Mouse (Mus musculus) spleen, adult 2 months (tissue): ENCODE measurements at regions not wholly inside any gene's neighbourhood (a gene's known extent, or its start where the extent isn't known, plus 50 kb on each side); places are given as distances from the start of the nearest gene placed in this dataset.

ENCODE experiments used
- CTCF ChIP-seq: fragments of 200-500 bp; IDR thresholded peaks from 2 replicates; pipeline ENCODE4 v1.5.1; 2011; ENCODE audit warnings: mild to moderate bottlenecking, inconsistent platforms; ENCODE audit not compliant: insufficient read depth, insufficient read length, insufficient replicate concordance; ENCODE audit errors: extremely low read depth
- POLR2A ChIP-seq: fragments of 200-500 bp; IDR thresholded peaks from 2 replicates; pipeline ENCODE4 v1.6.1; 2011; ENCODE audit warnings: low read depth, low read length, inconsistent platforms

- no peak for TF ChIP-seq POLR2A
- no peak for TF ChIP-seq CTCF
Measured at GRCm38 (mm10) chr5:39126270-39126691, 249.7 kb upstream of the Clnk start.
